Mouse (Mus musculus) ES-E14 (cell line): ENCODE data around the gene Iqsec1.

Experiments used
- CHD2 ChIP-seq: IDR thresholded peaks from 2 replicates; pipeline ENCODE4 v1.6.1; 2014; ENCODE audit warnings: mild to moderate bottlenecking, low read depth, low read length, inconsistent platforms
- HCFC1 ChIP-seq: IDR thresholded peaks from 2 replicates; pipeline ENCODE4 v1.6.1; 2012; ENCODE audit warnings: low read length, inconsistent platforms, borderline replicate concordance; ENCODE audit not compliant: insufficient read depth
- ZNF384 ChIP-seq: IDR thresholded peaks from 2 replicates; pipeline ENCODE4 v1.6.1; 2012; ENCODE audit warnings: low read depth, low read length, inconsistent platforms

GRCm38 (mm10) chr6:91014198-91014958, 25.9 kb upstream of the Iqsec1 start:
- no peak for TF ChIP-seq ZNF384
- no peak for TF ChIP-seq CHD2
- no peak for TF ChIP-seq HCFC1
